ENCODE assay signal across 13 mouse cellular contexts in the genomic region with DNA sequence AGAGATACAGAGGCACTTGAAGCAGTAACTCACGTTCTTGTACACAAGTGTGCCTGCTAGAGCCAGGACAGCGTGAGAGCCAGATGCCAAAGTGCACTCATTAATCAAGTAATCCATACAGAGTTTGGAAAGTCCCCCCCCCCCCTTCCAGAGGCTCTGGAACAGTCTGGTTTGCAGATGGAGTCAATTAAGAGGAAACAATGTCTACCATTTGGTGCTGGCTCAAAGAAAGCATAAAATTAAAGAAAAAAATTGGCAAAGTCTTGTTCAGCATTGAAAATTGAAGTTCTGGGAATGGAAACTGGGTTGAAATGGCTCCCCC.
DNase-seq lines count a peak whose midpoint lies in the region; ATAC-seq and TF ChIP-seq lines count a peak whose summit lies in the region.
"Had no signal": no experiment of that assay in that cellular context is flagged by ENCODE, and none has a peak within 500 bp of the region (broad histone marks: within the 10 kb centered on the region; RNA-seq: fewer than 3 reads in every experiment).

No protein-coding gene starts in this region.

- no peaks in the 10 kb centered on the region for H3K36me3 ChIP-seq in forebrain, embryonic 14.5 days (ENCODE audit: control insufficient read depth, insufficient read depth, low read length)
- H3K36me3 ChIP-seq in forebrain, embryonic 12.5 days (replicated peaks) = no peaks in the 10 kb centered on the region
- no peaks in the 10 kb centered on the region for H3K36me3 ChIP-seq in stomach, embryonic 15.5 days
- H3K36me3 ChIP-seq in stomach, postnatal 0 days (ENCODE audit: control insufficient read depth, insufficient read depth, low read length) = no peaks in the 10 kb centered on the region
- no peaks in the 10 kb centered on the region for H3K36me3 ChIP-seq in forebrain, postnatal 0 days (ENCODE audit: insufficient read depth)
- H3K36me3 ChIP-seq: lung, embryonic 15.5 days; midbrain, embryonic 12.5 days had no signal

- WGBS in forebrain, embryonic 14.5 days = 31% methylated on average over 2 of the region's 2 CpGs
- WGBS in forebrain, embryonic 12.5 days = 75% methylated on average over 2 of the region's 2 CpGs
- 18% methylated on average over 2 of the region's 2 CpGs for WGBS in stomach, embryonic 15.5 days
- 38% methylated on average over 2 of the region's 2 CpGs for WGBS in stomach, postnatal 0 days
- 41% methylated on average over 2 of the region's 2 CpGs for WGBS in forebrain, postnatal 0 days

- no peak for TF ChIP-seq CTCF in stomach, postnatal 0 days (IDR thresholded peaks at IDR 0.05; ENCODE audit: low read depth)
- no peak for TF ChIP-seq CTCF in forebrain, postnatal 0 days (IDR thresholded peaks at IDR 0.05; ENCODE audit: low read depth)

- no peak overlapping the region for H3K9ac ChIP-seq in forebrain, embryonic 14.5 days (ENCODE audit: low read length)
- no peak overlapping the region for H3K9ac ChIP-seq in forebrain, embryonic 12.5 days
- no peak overlapping the region for H3K9ac ChIP-seq in stomach, embryonic 15.5 days
- no peak overlapping the region for H3K9ac ChIP-seq in stomach, postnatal 0 days (ENCODE audit: low read length)
- no peak overlapping the region for H3K9ac ChIP-seq in forebrain, postnatal 0 days
- H3K9ac ChIP-seq: lung, embryonic 15.5 days; midbrain, embryonic 12.5 days had no signal

- H3K9me3 ChIP-seq in forebrain, embryonic 14.5 days (replicated peaks; ENCODE audit: control insufficient read depth, low read length) = no peaks in the 10 kb centered on the region
- H3K9me3 ChIP-seq in forebrain, embryonic 12.5 days = no peaks in the 10 kb centered on the region
- H3K9me3 ChIP-seq in stomach, embryonic 15.5 days = no peaks in the 10 kb centered on the region
- H3K9me3 ChIP-seq in stomach, postnatal 0 days (ENCODE audit: control insufficient read depth, low read length) = 0 out of 2 replicates have a peak, but pooled peaks cover 2% of the 10 kb centered on the region
- H3K9me3 ChIP-seq in forebrain, postnatal 0 days (ENCODE audit: low read length) = no peaks in the 10 kb centered on the region
- H3K9me3 ChIP-seq: lung, embryonic 15.5 days; midbrain, embryonic 12.5 days had no signal

- peak; percentile 62 for DNase-seq in forebrain, embryonic 14.5 days (ENCODE audit: low spot score)
- DNase-seq in stomach, postnatal 0 days (ENCODE audit: low spot score) = no peak
- DNase-seq in forebrain, postnatal 0 days = peak; percentile 61
- DNase-seq in ovary, postnatal 36 days (ENCODE audit: low spot score) = no peak
- DNase-seq in heart, adult 18-20 months = no peak
- no peak for DNase-seq in adrenal gland, adult 8-10 months
- DNase-seq: cerebellum, adult 2 months; kidney, adult 8-10 months; layer of hippocampus, adult 9-11 months had no signal

- H3K27ac ChIP-seq in forebrain, embryonic 14.5 days (ENCODE audit: low read depth, low read length) = no peak overlapping the region
- no peak overlapping the region for H3K27ac ChIP-seq in forebrain, embryonic 12.5 days
- H3K27ac ChIP-seq in stomach, embryonic 15.5 days = no peak overlapping the region
- H3K27ac ChIP-seq in stomach, postnatal 0 days (replicated peaks) = no peak overlapping the region
- no peak overlapping the region for H3K27ac ChIP-seq in forebrain, postnatal 0 days (ENCODE audit: low read depth, low read length)
- H3K27ac ChIP-seq: lung, embryonic 15.5 days; midbrain, embryonic 12.5 days had no signal

- no peaks in the 10 kb centered on the region for H3K4me1 ChIP-seq in forebrain, embryonic 14.5 days (ENCODE audit: control insufficient read depth, insufficient read depth, low read length)
- H3K4me1 ChIP-seq in forebrain, embryonic 12.5 days = no peaks in the 10 kb centered on the region
- H3K4me1 ChIP-seq in stomach, embryonic 15.5 days = no peaks in the 10 kb centered on the region
- H3K4me1 ChIP-seq in stomach, postnatal 0 days (replicated peaks; ENCODE audit: control insufficient read depth, insufficient read depth) = 0 out of 2 replicates have a peak, but pooled peaks cover 2% of the 10 kb centered on the region
- H3K4me1 ChIP-seq in forebrain, postnatal 0 days (ENCODE audit: insufficient read depth) = no peaks in the 10 kb centered on the region
- H3K4me1 ChIP-seq: lung, embryonic 15.5 days; midbrain, embryonic 12.5 days had no signal

- TF ChIP-seq EP300 in stomach, postnatal 0 days (optimal IDR thresholded peaks at IDR 0.05) = no peak

- H3K27me3 ChIP-seq in forebrain, embryonic 14.5 days (replicated peaks; ENCODE audit: control insufficient read depth, insufficient read depth, low read length) = no peaks in the 10 kb centered on the region
- no peaks in the 10 kb centered on the region for H3K27me3 ChIP-seq in forebrain, embryonic 12.5 days
- H3K27me3 ChIP-seq in stomach, embryonic 15.5 days (replicated peaks) = no peaks in the 10 kb centered on the region
- H3K27me3 ChIP-seq in stomach, postnatal 0 days (ENCODE audit: control insufficient read depth, insufficient read depth, low read length) = no peaks in the 10 kb centered on the region
- no peaks in the 10 kb centered on the region for H3K27me3 ChIP-seq in forebrain, postnatal 0 days (ENCODE audit: insufficient read depth, low read length)
- H3K27me3 ChIP-seq: lung, embryonic 15.5 days; midbrain, embryonic 12.5 days had no signal

- no peak overlapping the region for H3K4me2 ChIP-seq in forebrain, embryonic 14.5 days (ENCODE audit: low read length)
- no peak overlapping the region for H3K4me2 ChIP-seq in forebrain, embryonic 12.5 days
- H3K4me2 ChIP-seq in stomach, embryonic 15.5 days = no peak overlapping the region
- H3K4me2 ChIP-seq in stomach, postnatal 0 days (replicated peaks; ENCODE audit: low read depth) = no peak overlapping the region
- H3K4me2 ChIP-seq in forebrain, postnatal 0 days (ENCODE audit: low read depth) = no peak overlapping the region
- H3K4me2 ChIP-seq: lung, embryonic 15.5 days; midbrain, embryonic 12.5 days had no signal

- no peak overlapping the region for H3K4me3 ChIP-seq in forebrain, embryonic 14.5 days (ENCODE audit: low read depth, low read length)
- H3K4me3 ChIP-seq in forebrain, embryonic 12.5 days (replicated peaks) = no peak overlapping the region
- no peak overlapping the region for H3K4me3 ChIP-seq in stomach, embryonic 15.5 days (replicated peaks)
- H3K4me3 ChIP-seq in stomach, postnatal 0 days (ENCODE audit: low read depth, low read length) = no peak overlapping the region
- H3K4me3 ChIP-seq in forebrain, postnatal 0 days (ENCODE audit: low read depth, low read length) = no peak overlapping the region
- H3K4me3 ChIP-seq: lung, embryonic 15.5 days; midbrain, embryonic 12.5 days had no signal

- peak; percentile 71 for ATAC-seq in forebrain, embryonic 14.5 days
- no peak for ATAC-seq in forebrain, embryonic 12.5 days (ENCODE audit: low FRiP score)
- peak; percentile 30; the same call in 1 of the 2 replicates for ATAC-seq in stomach, embryonic 15.5 days (ENCODE audit: insufficient read depth, low FRiP score, low read depth)
- ATAC-seq in stomach, postnatal 0 days (ENCODE audit: low FRiP score, low TSS enrichment) = no peak
- ATAC-seq in forebrain, postnatal 0 days = peak; percentile 83

Comparison
In these comparisons a context has a peak if more than half of its experiments do, and no peak if none do; other contexts are left out.
1. ATAC-seq: peak in forebrain, embryonic 14.5 days (single experiment), stomach, embryonic 15.5 days (single experiment) and forebrain, postnatal 0 days (single experiment); none in forebrain, embryonic 12.5 days (single experiment) and stomach, postnatal 0 days (single experiment).
2. DNase-seq: peak in forebrain, embryonic 14.5 days (single experiment) and forebrain, postnatal 0 days (single experiment); none in stomach, postnatal 0 days (single experiment), ovary, postnatal 36 days (single experiment), heart, adult 18-20 months (0 of 2) and adrenal gland, adult 8-10 months (single experiment).